Mouse (Mus musculus) mouse embryonic stem cell (cell line): ENCODE results near the gene P2ry2.

Experiments
- in situ Hi-C, 2 experiments: fragments of 300-500 bp; cut with MboI; formaldehyde crosslinking; loops; 1 replicate in 1 of 2; 3 replicates in 1 of 2; pipeline ENCODE4 v1.14.3; 2019 to 2020; ENCODE audit warnings: low sequenced_read_pairs in 2 of 2, low pct_unique_long_range_greater_than_20kb in 1 of 2, mixed read lengths in 1 of 2; ENCODE audit not compliant: unreplicated experiment in 1 of 2

P2ry2 gene

GRCm38 (mm10) chr7:101029446-101029845 lies 16.8 kb upstream of the P2ry2 start:
- in situ Hi-C loops: no loop called here

- in situ Hi-C loops: no loop called here
Measured at GRCm38 (mm10) chr7:101028991-101029390, 16.3 kb upstream of the P2ry2 start.

GRCm38 (mm10) chr7:101028444-101028757 lies 15.7 kb upstream of the P2ry2 start:
- in situ Hi-C loops: no loop called here

DNA sequence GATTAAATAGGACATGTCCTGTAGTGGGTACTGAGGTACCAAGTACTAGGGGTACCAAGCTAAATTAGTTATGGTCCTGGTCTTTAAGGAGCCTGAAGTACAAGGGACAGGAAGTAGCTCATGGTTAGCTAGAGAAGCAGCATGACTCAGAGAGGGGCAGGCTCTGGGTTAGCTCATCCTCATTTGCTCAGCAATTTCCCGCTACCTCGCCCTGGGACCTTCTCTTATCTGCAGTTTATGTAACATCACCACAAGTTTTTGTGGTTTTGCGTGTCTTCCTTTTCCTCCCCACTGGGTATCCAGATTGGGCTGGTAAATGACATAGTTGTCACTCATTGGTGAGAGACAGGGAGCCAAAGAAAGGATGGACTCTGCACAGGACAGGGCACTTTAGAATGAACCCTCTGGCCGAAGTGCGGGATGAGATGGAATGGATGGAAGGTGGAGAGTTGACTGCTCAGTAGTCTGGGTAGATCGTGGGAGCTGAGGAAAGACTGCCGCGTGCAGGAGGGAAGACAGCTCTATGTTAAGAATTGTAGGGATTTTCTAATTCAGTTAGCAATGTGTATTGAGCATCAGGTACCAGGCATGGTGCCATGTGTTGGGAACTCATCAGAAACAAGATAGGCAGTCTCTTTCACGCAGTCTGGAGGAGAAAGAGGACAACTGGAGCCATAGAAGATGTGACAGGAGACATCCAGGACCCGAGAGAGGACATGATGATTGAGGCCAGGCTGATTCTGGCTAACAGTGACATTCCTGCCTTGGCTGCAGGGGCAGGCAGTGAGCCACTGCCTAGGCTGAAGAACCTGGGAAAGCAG lies 15.2 kb upstream of the P2ry2 start:
- in situ Hi-C loops: no loop called here

DNA sequence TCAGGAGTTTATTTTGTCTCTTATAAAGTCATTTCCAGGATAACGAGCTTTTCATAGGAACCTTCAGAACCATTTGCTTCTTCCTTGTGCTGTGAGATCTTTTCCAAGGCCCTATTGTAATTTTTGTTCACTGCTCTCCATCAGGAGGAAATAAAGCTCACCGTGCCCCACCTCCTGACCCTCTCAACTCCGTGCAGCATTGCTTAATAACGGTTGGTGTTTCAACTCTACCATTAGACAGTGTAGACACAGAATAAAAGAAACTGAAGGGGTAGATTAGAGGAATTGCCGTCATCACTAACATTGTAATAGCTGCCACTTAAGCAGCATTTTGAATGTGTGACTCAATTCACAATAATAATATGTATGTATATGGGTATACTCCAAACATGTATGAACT lies 14.2 kb upstream of the P2ry2 start:
- in situ Hi-C loops: no loop called here

DNA sequence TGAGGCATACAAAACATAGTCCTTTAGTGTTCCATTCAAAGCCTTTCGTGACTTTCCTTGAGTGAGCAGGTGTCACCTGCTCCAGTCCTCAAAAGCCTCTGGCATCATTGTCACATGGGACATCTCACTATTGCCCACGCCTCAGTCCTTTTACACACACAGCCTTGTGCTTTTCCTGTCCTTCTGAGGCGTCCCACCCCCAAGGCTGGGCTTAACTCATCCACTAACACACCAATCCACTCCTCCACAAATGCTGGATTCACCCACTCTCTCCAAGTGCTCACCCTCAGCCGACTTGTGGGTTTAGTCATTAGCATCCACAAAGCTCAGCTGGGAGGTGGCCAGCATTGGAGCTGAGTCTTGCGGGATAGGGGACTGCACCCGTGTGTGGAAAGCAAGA lies 4.8 kb upstream of the P2ry2 start:
- in situ Hi-C loops: no loop called here

DNA sequence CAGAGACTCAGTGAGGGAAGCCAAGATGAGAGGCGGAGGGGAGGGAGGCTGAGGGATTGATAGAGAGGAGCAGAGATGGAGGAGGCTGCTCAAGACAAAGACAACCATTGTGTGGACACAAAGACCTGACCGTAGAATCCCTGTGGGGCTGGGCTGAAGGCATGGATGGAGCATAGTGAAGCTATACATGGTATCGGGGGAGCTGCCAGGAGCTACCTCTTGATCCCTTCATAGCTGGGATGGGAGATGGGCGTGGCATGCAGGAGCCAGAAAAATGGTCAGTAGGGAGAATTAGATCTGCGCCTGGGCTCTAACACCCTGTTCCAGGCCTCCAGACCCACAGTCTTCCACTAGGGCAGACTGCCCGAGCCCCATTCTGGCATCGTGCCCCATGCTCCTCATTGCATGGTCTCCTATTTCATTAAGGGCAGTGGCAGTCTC lies 4.4 kb upstream of the P2ry2 start:
- in situ Hi-C loops: no loop called here

GRCm38 (mm10) chr7:101014985-101015384 lies 2.3 kb upstream of the P2ry2 start:
- in situ Hi-C loops: no loop called here

GRCm38 (mm10) chr7:101014041-101014440 lies 1.4 kb upstream of the P2ry2 start:
- in situ Hi-C loops: no loop called here

GRCm38 (mm10) chr7:101011681-101012367 lies 842 bp downstream of the P2ry2 start:
- in situ Hi-C loops: no loop called here

GRCm38 (mm10) chr7:101010741-101011140 lies 1.9 kb downstream of the P2ry2 start:
- in situ Hi-C loops: no loop called here

DNA sequence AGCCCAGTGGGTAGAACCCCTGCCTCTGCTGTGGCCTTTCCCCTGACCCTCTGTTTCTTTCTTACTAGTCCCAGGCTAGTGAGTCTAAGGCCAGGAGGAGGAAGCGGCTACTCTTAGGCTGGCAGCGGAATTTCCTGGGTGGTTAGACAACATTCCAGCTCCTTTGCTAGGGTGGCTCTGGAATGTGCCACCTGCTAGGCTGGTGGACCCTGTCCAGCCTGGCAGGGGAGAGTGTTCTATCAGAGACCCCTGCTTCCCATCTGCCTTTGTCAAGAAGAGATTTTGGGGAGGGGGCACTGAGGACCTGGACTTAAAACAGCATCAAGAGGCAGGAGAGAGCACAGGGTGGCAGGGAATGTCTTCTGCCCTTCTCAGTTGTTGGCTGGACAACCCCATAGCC lies 6.5 kb downstream of the P2ry2 start:
- in situ Hi-C loops: no loop called here

DNA sequence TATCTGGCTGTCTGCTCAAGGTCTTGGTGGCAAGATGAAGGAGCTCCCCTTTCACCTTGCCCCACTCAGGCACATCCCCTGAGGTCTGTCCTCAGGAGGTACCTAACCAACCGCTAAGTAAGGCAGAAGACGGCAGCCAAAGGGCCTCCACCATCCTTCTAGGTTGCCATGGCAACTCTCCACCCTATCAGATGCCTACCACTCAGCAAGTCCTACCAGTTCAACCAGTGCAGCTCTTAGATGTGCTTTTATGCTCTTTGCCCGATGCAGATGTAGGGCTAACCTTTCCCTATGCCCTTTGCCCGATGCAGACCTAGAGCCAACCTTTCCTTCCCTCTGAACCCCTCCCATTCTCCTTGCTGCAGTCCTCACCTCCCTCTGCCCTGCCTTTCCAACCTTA lies 7.5 kb downstream of the P2ry2 start:
- in situ Hi-C loops: no loop called here

- in situ Hi-C loops: no loop called here
Measured at GRCm38 (mm10) chr7:101003442-101004326, 9.0 kb downstream of the P2ry2 start.

- in situ Hi-C loops: no loop called here
Measured at GRCm38 (mm10) chr7:101002274-101002673, 10.4 kb downstream of the P2ry2 start.

DNA sequence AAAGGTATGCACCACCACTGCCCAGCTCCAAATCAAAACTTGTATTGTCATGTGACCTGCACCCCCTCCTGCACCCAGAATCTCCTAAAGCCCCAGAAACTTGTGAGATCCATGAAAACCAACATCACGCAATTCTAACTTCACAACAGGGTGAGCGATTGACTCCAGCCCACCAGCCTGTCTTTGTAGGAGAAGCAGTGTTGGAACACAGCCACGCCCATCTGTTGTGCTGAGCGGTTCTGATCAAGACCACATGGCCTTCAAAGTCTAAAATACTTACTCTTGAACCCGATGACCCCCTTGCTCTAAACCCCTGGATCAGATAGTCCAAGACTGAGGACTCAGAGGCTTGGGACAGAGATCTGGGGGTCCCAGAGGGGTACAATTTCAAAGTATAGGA lies 13.0 kb downstream of the P2ry2 start:
- in situ Hi-C loops: loop anchor here in 1 of 2 experiments (10.0 kb wide), 1 partner anchor 45 kb away; no protein-coding TSS in a partner anchor

- in situ Hi-C loops: loop anchor here in 1 of 2 experiments (10.0 kb wide), 1 partner anchor 46 kb away; no protein-coding TSS in a partner anchor
Measured at GRCm38 (mm10) chr7:100998578-100998960, 14.1 kb downstream of the P2ry2 start.

- in situ Hi-C loops: loop anchor here in 1 of 2 experiments (10.0 kb wide), 1 partner anchor 47 kb away; no protein-coding TSS in a partner anchor
Measured at GRCm38 (mm10) chr7:100997951-100998577, 14.6 kb downstream of the P2ry2 start.
